Mouse (Mus musculus) kidney, postnatal 0 days (tissue): ENCODE data around the gene Aldh2. TPM values are rescaled to one million over a fixed set of nuclear protein-coding genes. Genes with fewer than 3 reads are reported as not detected.
A peak's percentile ranks its signal among the peaks of the same experiment; 100 is the strongest.

Experiments used
- ATAC-seq: fragments of 200-750 bp; cut with Nextera tagmentation; replicated peaks from 2 replicates; pipeline ENCODE4 v1.8.0; 2017; ENCODE audit warnings: low read depth, moderate number of reproducible peaks, moderate TSS enrichment, moderate library complexity; ENCODE audit not compliant: low FRiP score
- DNase-seq: peaks from one replicate; pipeline ENCODE4 v3.0.0-alpha.2; 2016; ENCODE audit warnings: low spot score
- H3K27ac ChIP-seq: fragments of 300-500 bp; sonication (generic); 2 replicates; pipeline ENCODE4 v1.5.1; 2014; ENCODE audit warnings: mild to moderate bottlenecking
- H3K27me3 ChIP-seq: fragments of 300-500 bp; sonication (generic); 2 replicates; pipeline ENCODE4 v1.6.1; 2014; ENCODE audit warnings: low read length, mixed read lengths; ENCODE audit not compliant: insufficient read depth
- H3K36me3 ChIP-seq: fragments of 300-500 bp; sonication (generic); 2 replicates; pipeline ENCODE4 v1.6.1; 2014; ENCODE audit warnings: low read length, mixed read lengths; ENCODE audit not compliant: insufficient read depth
- H3K4me1 ChIP-seq: fragments of 300-500 bp; sonication (generic); replicated peaks from 2 replicates; pipeline ENCODE4 v1.6.1; 2014; ENCODE audit warnings: antibody characterized with exemption, low read length, mixed read lengths; ENCODE audit not compliant: insufficient read depth
- H3K4me2 ChIP-seq: fragments of 300-500 bp; sonication (generic); 2 replicates; pipeline ENCODE4 v1.6.1; 2014; ENCODE audit warnings: mild to moderate bottlenecking, low read length, moderate library complexity, mixed read lengths
- H3K4me3 ChIP-seq: fragments of 300-500 bp; sonication (generic); replicated peaks from 2 replicates; pipeline ENCODE4 v1.5.1; 2014; ENCODE audit warnings: low read depth, low read length
- H3K9ac ChIP-seq: fragments of 300-500 bp; sonication (generic); 2 replicates; pipeline ENCODE4 v1.6.1; 2014; ENCODE audit warnings: low read depth, low read length
- H3K9me3 ChIP-seq: fragments of 300-500 bp; sonication (generic); replicated peaks from 2 replicates; pipeline ENCODE4 v1.6.1; 2016; ENCODE audit warnings: low read length, inconsistent platforms, mixed read lengths
- CTCF ChIP-seq: IDR thresholded peaks from 2 replicates; pipeline ENCODE4 v1.5.1; 2016; ENCODE audit warnings: antibody characterized with exemption, low read depth, mild to moderate bottlenecking, moderate library complexity
- WGBS: fragments of 180-500 bp; shearing (Covaris S2); extraction: QIAGEN DNeasy Blood & Tissue Kit; methylation state at CpG from one replicate; pipeline ENCODE4 v1.1.7; 2014; 5-methylcytosine and 5-hydroxymethylcytosine counted together
- polyA plus RNA-seq: library from polyadenylated mRNA; unstranded; fragments of >200 nt; fragmentation: Nextera tagmentation; extraction: Ambion mirVana; gene quantifications from 2 replicates; pipeline ENCODE4 v1.2.1, GENCODE M21; 2015

Gene Aldh2
- polyA plus RNA-seq, 1 experiment from 2014 or later = 203 TPM

- ATAC-seq = no peak
- no peak for DNase-seq
- 71% methylated on average over 4 of the region's 4 CpGs for whole genome bisulfite sequencing
- peaks cover 11% of the 10 kb centered on the region for H3K4me1 ChIP-seq
- no peak overlapping the region for H3K4me2 ChIP-seq
- no peak overlapping the region for H3K9ac ChIP-seq
- no peak overlapping the region for H3K27ac ChIP-seq
- H3K4me3 ChIP-seq = no peak overlapping the region
- no peak for TF ChIP-seq CTCF
- no peaks in the 10 kb centered on the region for H3K27me3 ChIP-seq
- H3K36me3 ChIP-seq = no peaks in the 10 kb centered on the region
- H3K9me3 ChIP-seq = no peaks in the 10 kb centered on the region
These were observed 3.7 kb upstream of the Aldh2 start for GRCm38 (mm10) chr5:121597332-121597731.

DNA sequence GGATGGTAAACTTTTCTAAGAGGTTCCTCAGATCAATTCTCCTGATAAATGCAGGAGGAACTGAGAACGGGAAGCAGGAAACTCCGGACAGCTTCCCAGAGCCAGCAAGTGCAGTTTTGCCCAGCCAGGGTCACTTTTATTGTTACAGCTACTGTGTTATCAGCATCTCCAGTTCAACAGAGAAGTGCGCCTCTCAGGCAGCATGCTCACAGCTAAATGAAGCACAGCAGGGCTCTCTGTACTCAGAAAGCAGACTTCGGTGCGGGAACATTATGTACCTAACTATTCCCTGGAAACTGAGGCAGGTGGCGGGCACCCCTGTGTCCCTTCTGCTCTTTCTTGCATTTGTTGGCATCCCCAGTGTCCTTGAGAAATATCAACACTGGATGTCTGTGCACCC lies 2.6 kb upstream of the Aldh2 start:
- Histone ChIP-seq H3K27ac (no peak overlapping the region), H3K4me2 (no peak overlapping the region), H3K27me3 (no peaks in the 10 kb centered on the region), H3K36me3 (no peaks in the 10 kb centered on the region), H3K4me1 (peaks cover 11% of the 10 kb centered on the region), H3K4me3 (no peak overlapping the region), H3K9me3 (no peaks in the 10 kb centered on the region), H3K9ac (no peak overlapping the region)
- 65% methylated on average over 6 of the region's 6 CpGs for whole genome bisulfite sequencing
- no peak for TF ChIP-seq CTCF
- ATAC-seq (no peak), DNase-seq (no peak)

GRCm38 (mm10) chr5:121595758-121596157 lies 2.1 kb upstream of the Aldh2 start:
- no peak overlapping the region for H3K4me2 ChIP-seq
- H3K36me3 ChIP-seq = no peaks in the 10 kb centered on the region
- H3K4me1 ChIP-seq = peaks cover 11% of the 10 kb centered on the region
- WGBS = 88% methylated on average over 6 of the region's 6 CpGs
- TF ChIP-seq CTCF = no peak
- DNase-seq (no peak), ATAC-seq (no peak)
- H3K4me3 ChIP-seq = no peak overlapping the region
- no peaks in the 10 kb centered on the region for H3K27me3 ChIP-seq
- no peaks in the 10 kb centered on the region for H3K9me3 ChIP-seq
- H3K9ac ChIP-seq = no peak overlapping the region
- H3K27ac ChIP-seq = no peak overlapping the region

GRCm38 (mm10) chr5:121594714-121595313 lies 1.2 kb upstream of the Aldh2 start:
- H3K4me1 ChIP-seq = peaks cover 11% of the 10 kb centered on the region
- DNase-seq = no peak
- H3K36me3 ChIP-seq = no peaks in the 10 kb centered on the region
- H3K9me3 ChIP-seq = no peaks in the 10 kb centered on the region
- H3K4me2 ChIP-seq = no peak overlapping the region
- no peak for TF ChIP-seq CTCF
- no peak overlapping the region for H3K27ac ChIP-seq
- H3K9ac ChIP-seq = no peak overlapping the region
- no peaks in the 10 kb centered on the region for H3K27me3 ChIP-seq
- no peak overlapping the region for H3K4me3 ChIP-seq
- ATAC-seq = no peak
- 78% methylated on average over 6 of the region's 6 CpGs for WGBS

DNA sequence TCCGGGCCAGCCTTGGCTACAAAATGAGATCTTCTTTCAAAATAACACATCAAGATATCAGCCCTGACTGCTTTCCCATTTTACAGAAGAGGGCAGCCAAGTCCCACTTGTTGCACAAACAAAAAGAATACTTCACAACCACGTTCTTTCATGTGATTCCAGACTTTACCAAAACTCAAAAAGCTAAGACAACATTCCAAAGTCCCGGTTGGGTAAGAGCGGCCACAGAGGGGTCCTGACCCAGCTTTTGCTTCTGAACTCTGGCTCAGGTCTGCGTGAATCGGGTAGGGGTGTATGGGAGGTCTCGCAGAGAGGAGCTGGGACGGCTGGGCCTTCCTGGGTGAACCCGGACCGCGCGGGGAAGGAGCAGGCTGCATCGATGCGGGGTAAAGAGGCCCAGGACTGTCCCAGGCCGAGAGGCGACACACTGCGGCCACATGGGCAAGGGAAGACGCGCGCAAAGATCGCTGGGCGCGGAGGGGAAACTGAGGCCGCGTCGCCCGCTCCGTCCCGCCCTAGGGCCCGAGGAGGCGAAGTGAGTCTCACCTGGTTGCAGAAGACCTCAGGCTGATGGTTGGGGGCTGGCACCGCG lies 712 bp downstream of the Aldh2 start:
- Histone ChIP-seq H3K9ac (peak overlapping the region; percentile 82), H3K36me3 (no peaks in the 10 kb centered on the region), H3K4me3 (peak overlapping the region; percentile 66), H3K4me1 (peaks cover 11% of the 10 kb centered on the region), H3K27me3 (no peaks in the 10 kb centered on the region), H3K4me2 (peak overlapping the region; percentile 98), H3K27ac (peak overlapping the region; percentile 83), H3K9me3 (no peaks in the 10 kb centered on the region)
- 3% methylated on average over 33 of the region's 33 CpGs for WGBS
- TF ChIP-seq CTCF = no peak; the same call in 1 of the 2 replicates
- ATAC-seq = peak; percentile 18; the same call in 1 of the 2 replicates
- peak; percentile 21 for DNase-seq

DNA sequence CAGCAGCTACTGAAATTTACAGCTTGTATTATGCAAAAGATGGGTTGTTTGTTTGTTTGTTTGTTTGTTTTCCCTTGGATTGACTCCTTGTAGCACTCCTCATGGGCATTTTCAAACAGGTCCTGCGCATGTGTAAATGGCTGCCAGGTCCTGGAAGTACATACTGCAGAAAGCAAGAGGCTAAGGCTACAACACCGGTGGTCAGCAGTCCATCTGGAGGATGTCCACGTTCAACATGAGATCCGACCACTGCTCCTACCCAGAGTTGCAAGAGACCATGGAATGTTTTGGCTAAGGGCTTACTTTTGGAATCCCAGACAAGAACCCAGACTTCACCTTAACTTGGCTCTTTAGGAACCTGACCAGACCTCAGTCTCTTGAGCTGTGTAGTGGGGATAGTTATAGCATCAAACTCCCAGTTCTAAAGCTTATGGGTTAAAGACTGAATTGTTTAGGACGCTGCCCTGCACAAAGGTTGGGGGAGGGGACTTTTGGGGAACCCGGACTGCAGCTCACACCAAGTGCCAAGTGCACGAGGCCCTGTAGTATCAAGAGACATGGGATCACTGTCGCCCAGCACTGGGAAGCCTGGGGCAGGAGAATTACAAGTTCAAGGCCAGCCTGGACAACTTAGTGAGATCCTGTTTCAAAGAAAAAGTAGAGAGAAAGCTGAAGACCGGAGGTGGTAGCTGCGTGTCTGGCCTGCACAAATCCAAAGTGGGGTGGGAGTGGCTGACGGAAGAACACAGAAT lies 1.4 kb downstream of the Aldh2 start:
- peak overlapping the region; percentile 66; the same call in 1 of the 2 replicates for H3K4me3 ChIP-seq
- no peaks in the 10 kb centered on the region for H3K36me3 ChIP-seq
- no peaks in the 10 kb centered on the region for H3K27me3 ChIP-seq
- DNase-seq (peak; percentile 14), ATAC-seq (no peak)
- H3K27ac ChIP-seq = no peak overlapping the region
- TF ChIP-seq CTCF = no peak
- 53% methylated on average over 11 of the region's 11 CpGs for WGBS
- H3K9ac ChIP-seq = no peak overlapping the region
- H3K9me3 ChIP-seq = no peaks in the 10 kb centered on the region
- H3K4me1 ChIP-seq = peaks cover 11% of the 10 kb centered on the region
- peak overlapping the region; percentile 98 for H3K4me2 ChIP-seq
